Mouse (Mus musculus) megakaryocyte, embryonic 14.5 days (primary cell): ENCODE measurements around the gene Psma6.

Source experiments
- FLI1 ChIP-seq: IDR thresholded peaks from 2 replicates; pipeline ENCODE4 v1.6.1; 2012; ENCODE audit warnings: low read length, inconsistent platforms, mixed read lengths
- GATA1 ChIP-seq: IDR thresholded peaks from 3 replicates; pipeline ENCODE4 v1.6.1; 2012; ENCODE audit warnings: mixed read lengths, low read length, inconsistent platforms, borderline replicate concordance

DNA sequence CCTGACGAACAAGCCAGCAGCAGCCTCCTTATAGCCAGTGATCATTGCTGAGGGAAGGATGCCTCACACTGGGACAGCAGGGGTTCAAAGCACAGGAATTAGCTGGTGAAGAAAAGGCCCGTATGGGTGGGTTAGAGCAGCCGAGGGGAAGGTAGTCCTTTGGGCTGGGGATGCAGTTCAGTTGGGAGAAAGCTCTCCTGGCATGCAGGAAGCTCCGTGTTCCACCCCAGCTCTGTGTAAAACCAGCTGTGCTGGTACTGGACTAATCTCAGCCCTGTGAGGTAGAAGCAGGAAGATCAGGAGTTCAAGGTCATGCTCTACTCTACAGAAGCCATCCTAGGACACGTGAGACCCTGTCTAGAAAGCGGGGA is 6.4 kb upstream of the Psma6 start:
- TF ChIP-seq GATA1: no peak
- TF ChIP-seq FLI1: no peak
